Mouse (Mus musculus): ENCODE data around the gene Pth2. TPM values are rescaled to one million over a fixed set of nuclear protein-coding genes. Genes with fewer than 3 reads are reported as not detected.

Gene Pth2
- polyA plus RNA-seq, 2 experiments, result not detected

DNA sequence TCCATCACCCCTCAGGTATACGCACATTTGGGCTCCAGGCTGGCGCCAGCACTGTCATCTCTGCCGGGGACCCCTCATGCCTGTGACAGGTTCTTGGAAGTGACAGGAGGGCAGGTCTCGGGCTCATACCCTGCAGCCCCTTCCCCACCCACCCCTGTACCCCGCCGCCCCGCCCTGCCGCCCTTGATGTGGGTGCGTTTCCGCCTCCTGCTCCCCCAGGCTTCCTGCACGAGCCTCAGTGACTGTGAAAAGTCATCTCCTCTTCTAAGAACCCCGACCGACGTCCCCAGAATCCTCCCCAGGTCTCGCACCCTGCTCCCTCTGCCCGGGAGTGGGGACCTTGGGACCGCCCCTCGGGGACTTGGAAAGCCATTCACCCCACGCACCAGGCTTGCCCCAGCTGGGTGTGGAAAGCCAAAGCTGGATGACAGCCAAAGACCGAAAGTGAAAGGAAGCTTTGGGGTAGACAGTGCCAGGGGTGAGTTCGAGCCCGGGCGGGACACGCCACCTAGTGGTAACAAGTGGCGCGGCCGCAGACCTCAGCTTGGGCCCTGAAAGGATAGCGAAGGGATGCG lies 44.7 kb upstream of the Pth2 start, which contains the start of the genes Gm45713 and Flt3l:
Gene Gm45713, minus strand, starts transcription at position 239 of the 575 bp plus-strand sequence.
Gene Flt3l, minus strand, starts transcription at position 440 of the 575 bp plus-strand sequence.
- Histone ChIP-seq H3K4me1 (replicated peaks; ENCODE audit: control insufficient read depth in 2 of 2, insufficient read depth in 2 of 2, low read length in 1 of 2) (peaks cover 20 to 42% of the 10 kb centered on the region in 2 experiments), H3K36me3 (replicated peaks; ENCODE audit: control insufficient read depth, insufficient read depth, low read depth) (no peaks in the 10 kb centered on the region), H3K9me3 (ENCODE audit: control insufficient read depth, low read length) (no peaks in the 10 kb centered on the region), H3K27me3 (ENCODE audit: control insufficient read depth, insufficient read depth, low read length) (no peaks in the 10 kb centered on the region), H3K4me3 (ENCODE audit: insufficient read depth in 1 of 2, low read depth in 2 of 2, low read length in 2 of 2) (peak within 1 kb of the TSS; percentile 74 to 79), H3K27ac (peak within 1 kb of the TSS; percentile 51), H3K9ac (replicated peaks) (peak within 1 kb of the TSS; percentile 70), H3K4me2 (ENCODE audit: low read depth) (peak within 1 kb of the TSS; percentile 67)
- ATAC-seq (ENCODE audit: insufficient read depth), result peak; percentile 70
- peak; percentile 78 to 84 (median 79) for DNase-seq (ENCODE audit: low read depth in 3 of 3, low spot score in 3 of 3)
- WGBS (ENCODE audit: insufficient replicate concordance), result under 1% methylated on average over 29 of the region's 29 CpGs
- TF ChIP-seq CTCF (IDR thresholded peaks at IDR 0.05; ENCODE audit: low read depth) (peak; percentile 100), EP300 (IDR thresholded peaks at IDR 0.05; ENCODE audit: low read depth) (no peak)

DNA sequence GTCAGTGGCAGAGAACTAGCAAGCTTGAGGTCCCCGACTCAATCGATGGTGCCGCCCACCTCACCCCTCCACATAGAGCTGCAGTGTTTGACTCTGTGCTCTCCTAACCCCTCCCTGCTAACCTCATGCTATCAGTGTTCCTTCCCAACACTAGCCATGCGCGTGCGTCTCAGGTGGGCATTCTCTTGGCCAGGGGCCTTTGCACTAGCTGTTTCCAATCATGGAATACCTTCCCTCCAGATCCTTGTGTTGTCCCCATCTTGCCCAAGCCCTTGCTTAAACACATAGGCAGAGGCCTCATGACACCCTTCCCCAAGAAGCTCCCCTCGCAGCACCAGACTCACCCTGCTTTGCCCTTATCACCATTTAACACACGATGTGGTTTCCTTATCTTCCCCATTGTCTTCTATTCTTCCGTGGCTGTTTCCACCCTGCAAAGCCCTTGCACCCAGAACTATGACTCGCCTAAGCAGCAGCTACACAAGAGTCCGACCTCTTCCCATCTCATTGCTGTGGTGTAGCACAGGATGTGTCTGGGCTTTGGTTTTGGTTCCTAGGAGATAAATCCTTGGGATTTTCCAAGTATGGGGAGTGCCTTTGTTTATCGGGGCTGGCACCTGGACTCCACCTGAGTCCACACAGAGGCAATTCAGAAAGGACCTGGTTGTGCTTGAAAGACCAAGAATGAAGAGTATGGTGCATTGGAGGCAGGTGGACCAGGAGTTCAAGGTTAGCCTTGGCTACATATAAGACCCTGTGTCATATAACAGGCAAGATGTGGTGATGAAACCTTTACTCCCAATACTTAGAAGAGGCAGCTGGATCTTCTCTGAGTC lies 43.4 kb upstream of the Pth2 start:
- WGBS (ENCODE audit: insufficient replicate concordance), result 8% methylated on average over 12 of the region's 12 CpGs
- Histone ChIP-seq H3K4me2 (ENCODE audit: low read depth) (peak overlapping the region; percentile 67), H3K9ac (replicated peaks) (no peak overlapping the region)

DNA sequence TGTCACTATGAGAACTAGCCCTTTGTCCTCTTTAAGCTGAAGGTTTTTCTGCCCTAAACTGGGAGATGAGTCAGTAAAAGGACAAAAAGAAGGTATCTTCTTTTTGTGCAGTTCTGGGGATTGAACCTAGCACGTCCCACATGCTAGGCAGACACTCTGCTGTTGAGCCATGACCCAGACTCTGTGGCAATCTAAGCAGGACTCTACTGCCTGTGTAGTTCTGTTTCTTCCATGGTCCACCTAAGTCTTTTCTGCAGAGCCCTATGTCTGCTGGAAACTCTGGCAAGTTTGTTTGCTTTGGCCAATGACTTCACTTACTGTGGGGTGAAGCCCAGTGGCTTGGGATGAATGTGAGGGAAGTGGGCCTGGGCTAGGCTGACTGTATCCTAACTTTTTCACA lies 42.4 kb upstream of the Pth2 start:
- TF ChIP-seq CTCF (IDR thresholded peaks at IDR 0.05; ENCODE audit: low read depth) (no peak), EP300 (IDR thresholded peaks at IDR 0.05; ENCODE audit: low read depth) (no peak)
- no peaks in the 10 kb centered on the region for H3K27me3 ChIP-seq (ENCODE audit: control insufficient read depth, insufficient read depth, low read length)
- WGBS (ENCODE audit: insufficient replicate concordance), result 48% methylated on average over 1 of the region's 1 CpGs
- no peaks in the 10 kb centered on the region for H3K9me3 ChIP-seq (ENCODE audit: control insufficient read depth, low read length)
- H3K9ac ChIP-seq (replicated peaks), result no peak overlapping the region
- no peak for DNase-seq (ENCODE audit: low read depth in 3 of 3, low spot score in 3 of 3)
- H3K4me3 ChIP-seq (ENCODE audit: insufficient read depth in 1 of 2, low read depth in 2 of 2, low read length in 2 of 2), result no peak overlapping the region
- no peak overlapping the region for H3K4me2 ChIP-seq (ENCODE audit: low read depth)
- no peaks in the 10 kb centered on the region for H3K36me3 ChIP-seq (replicated peaks; ENCODE audit: control insufficient read depth, insufficient read depth, low read depth)
- no peak for ATAC-seq (ENCODE audit: insufficient read depth)
- H3K27ac ChIP-seq, result no peak overlapping the region
- H3K4me1 ChIP-seq (replicated peaks; ENCODE audit: control insufficient read depth in 2 of 2, insufficient read depth in 2 of 2, low read length in 1 of 2), result peaks cover 20 to 42% of the 10 kb centered on the region in 2 experiments

More for the DNA sequence above, 43.4 kb upstream of the Pth2 start:
- no peaks in the 10 kb centered on the region for H3K9me3 ChIP-seq (ENCODE audit: control insufficient read depth, low read length)
- TF ChIP-seq EP300 (IDR thresholded peaks at IDR 0.05; ENCODE audit: low read depth), result peak; percentile 80
- TF ChIP-seq CTCF (IDR thresholded peaks at IDR 0.05; ENCODE audit: low read depth), result no peak
- ATAC-seq (ENCODE audit: insufficient read depth) (peak; percentile 73), DNase-seq (ENCODE audit: low read depth in 3 of 3, low spot score in 3 of 3) (peak; percentile 69 to 71 (median 71))
- H3K36me3 ChIP-seq (replicated peaks; ENCODE audit: control insufficient read depth, insufficient read depth, low read depth), result no peaks in the 10 kb centered on the region
- no peak overlapping the region for H3K4me3 ChIP-seq (ENCODE audit: insufficient read depth in 1 of 2, low read depth in 2 of 2, low read length in 2 of 2)
- H3K27ac ChIP-seq, result peak overlapping the region; percentile 46
- H3K4me1 ChIP-seq (replicated peaks; ENCODE audit: control insufficient read depth in 2 of 2, insufficient read depth in 2 of 2, low read length in 1 of 2), result peaks cover 20 to 42% of the 10 kb centered on the region in 2 experiments
- H3K27me3 ChIP-seq (ENCODE audit: control insufficient read depth, insufficient read depth, low read length), result no peaks in the 10 kb centered on the region

DNA sequence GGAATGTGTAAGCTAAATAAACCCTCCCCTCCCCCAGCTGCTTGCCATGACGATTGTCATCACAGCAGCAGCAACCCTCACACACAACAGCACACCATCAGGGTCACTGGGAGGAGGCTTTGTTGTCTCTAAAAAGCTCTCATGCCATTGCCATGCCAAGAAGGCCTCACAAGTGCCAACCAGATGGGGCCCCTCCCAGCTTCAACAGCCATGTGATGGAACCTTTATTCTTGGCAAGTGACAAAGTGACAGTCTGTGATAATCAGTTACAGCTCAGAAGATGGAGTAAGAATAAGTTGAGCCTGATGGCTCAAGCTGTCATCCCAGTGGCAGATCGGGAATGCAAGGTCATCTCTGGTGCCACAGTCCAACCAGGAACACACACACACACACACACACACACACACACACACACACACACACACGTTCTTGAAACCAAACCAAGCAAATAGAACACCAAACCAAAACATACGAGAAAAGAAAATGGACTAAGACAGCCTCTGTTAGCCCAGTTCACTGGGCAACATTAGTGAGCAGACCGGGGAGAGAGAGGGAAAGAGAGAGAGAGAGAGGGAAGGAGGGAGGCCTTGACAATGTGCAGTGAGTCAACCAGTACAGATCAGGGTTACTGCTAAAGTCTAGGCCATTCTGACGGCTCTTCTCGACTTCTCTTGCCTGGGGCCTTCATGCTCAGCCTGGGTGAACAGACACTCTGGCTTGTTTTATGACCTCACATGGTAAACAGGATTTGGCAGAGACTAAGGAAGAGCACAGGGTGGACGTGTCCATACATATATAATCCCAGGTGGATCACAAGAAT lies 40.7 kb upstream of the Pth2 start:
- Histone ChIP-seq H3K4me1 (replicated peaks; ENCODE audit: control insufficient read depth in 2 of 2, insufficient read depth in 2 of 2, low read length in 1 of 2) (peaks cover 13 to 34% of the 10 kb centered on the region in 2 experiments), H3K36me3 (replicated peaks; ENCODE audit: control insufficient read depth, insufficient read depth, low read depth) (no peaks in the 10 kb centered on the region), H3K27me3 (ENCODE audit: control insufficient read depth, insufficient read depth, low read length) (no peaks in the 10 kb centered on the region), H3K9me3 (ENCODE audit: control insufficient read depth, low read length) (no peaks in the 10 kb centered on the region), H3K4me3 (ENCODE audit: insufficient read depth in 1 of 2, low read depth in 2 of 2, low read length in 2 of 2) (no peak overlapping the region), H3K9ac (replicated peaks) (no peak overlapping the region), H3K4me2 (ENCODE audit: low read depth) (no peak overlapping the region), H3K27ac (no peak overlapping the region)
- ATAC-seq (ENCODE audit: insufficient read depth) (no peak), DNase-seq (ENCODE audit: low read depth in 3 of 3, low spot score in 3 of 3) (no peak)
- TF ChIP-seq EP300 (IDR thresholded peaks at IDR 0.05; ENCODE audit: low read depth), result no peak
- no peak for TF ChIP-seq CTCF (IDR thresholded peaks at IDR 0.05; ENCODE audit: low read depth)
- WGBS (ENCODE audit: insufficient replicate concordance), result 62% methylated on average over 8 of the region's 8 CpGs
